Mouse (Mus musculus): ENCODE measurements around the gene Ubb.
A peak's percentile ranks its signal among the peaks of the same experiment; 100 is the strongest.

Ubb gene

GRCm38 (mm10) chr11:62551226-62552119 lies 502 bp downstream of the Ubb start:
- DNase-seq (ENCODE audit: low read depth, low spot score), result no peak

GRCm38 (mm10) chr11:62553186-62553585 lies 2.2 kb downstream of the Ubb start:
- no peak for DNase-seq (ENCODE audit: low read depth, low spot score)

GRCm38 (mm10) chr11:62553633-62554032 lies 2.7 kb downstream of the Ubb start:
- no peak for DNase-seq (ENCODE audit: low read depth, low spot score)

- DNase-seq (ENCODE audit: low read depth, low spot score), result no peak
These were observed 3.3 kb downstream of the Ubb start for GRCm38 (mm10) chr11:62554163-62554855.

GRCm38 (mm10) chr11:62554934-62555517 lies 4.1 kb downstream of the Ubb start:
- no peak for DNase-seq (ENCODE audit: low read depth, low spot score)

GRCm38 (mm10) chr11:62555896-62556412 lies 5.0 kb downstream of the Ubb start:
- no peak for DNase-seq (ENCODE audit: low read depth, low spot score)

GRCm38 (mm10) chr11:62557205-62557604 lies 6.2 kb downstream of the Ubb start:
- DNase-seq (ENCODE audit: low read depth, low spot score), result no peak

GRCm38 (mm10) chr11:62558152-62558551 lies 7.2 kb downstream of the Ubb start:
- no peak for DNase-seq (ENCODE audit: low read depth, low spot score)

- no peak for DNase-seq (ENCODE audit: low read depth, low spot score)
These were observed 8.1 kb downstream of the Ubb start for GRCm38 (mm10) chr11:62558961-62559646.

- DNase-seq (ENCODE audit: low read depth, low spot score), result no peak
These were observed 9.6 kb downstream of the Ubb start for GRCm38 (mm10) chr11:62560463-62561016.

- DNase-seq (ENCODE audit: low read depth, low spot score), result no peak
These were observed 12.6 kb downstream of the Ubb start for GRCm38 (mm10) chr11:62563590-62563989.

- DNase-seq (ENCODE audit: low read depth, low spot score), result no peak
These were observed 14.8 kb downstream of the Ubb start for GRCm38 (mm10) chr11:62565747-62566146.

- DNase-seq (ENCODE audit: low read depth, low spot score), result no peak
These were observed 15.2 kb downstream of the Ubb start for GRCm38 (mm10) chr11:62566211-62566610.

GRCm38 (mm10) chr11:62568300-62568699 lies 17.3 kb downstream of the Ubb start:
- no peak for DNase-seq (ENCODE audit: low read depth, low spot score)

- no peak for DNase-seq (ENCODE audit: low read depth, low spot score)
These were observed 23.2 kb downstream of the Ubb start, which contains the start of gene Trpv2 for GRCm38 (mm10) chr11:62573959-62574702. TSS of gene Trpv2 (plus strand) at chr11:62574486.

GRCm38 (mm10) chr11:62574703-62575085 lies 23.7 kb downstream of the Ubb start:
- no peak for DNase-seq (ENCODE audit: low read depth, low spot score)

GRCm38 (mm10) chr11:62575297-62575658 lies 24.3 kb downstream of the Ubb start:
- peak; percentile 83 for DNase-seq (ENCODE audit: low read depth, low spot score)

GRCm38 (mm10) chr11:62575659-62576438 lies 24.9 kb downstream of the Ubb start:
- no peak for DNase-seq (ENCODE audit: low read depth, low spot score)

GRCm38 (mm10) chr11:62576530-62577152 lies 25.7 kb downstream of the Ubb start:
- DNase-seq (ENCODE audit: low read depth, low spot score), result no peak

Measured in WW6 (cell line).